Mouse (Mus musculus): ENCODE data around the gene Uox.

Uox gene

DNA sequence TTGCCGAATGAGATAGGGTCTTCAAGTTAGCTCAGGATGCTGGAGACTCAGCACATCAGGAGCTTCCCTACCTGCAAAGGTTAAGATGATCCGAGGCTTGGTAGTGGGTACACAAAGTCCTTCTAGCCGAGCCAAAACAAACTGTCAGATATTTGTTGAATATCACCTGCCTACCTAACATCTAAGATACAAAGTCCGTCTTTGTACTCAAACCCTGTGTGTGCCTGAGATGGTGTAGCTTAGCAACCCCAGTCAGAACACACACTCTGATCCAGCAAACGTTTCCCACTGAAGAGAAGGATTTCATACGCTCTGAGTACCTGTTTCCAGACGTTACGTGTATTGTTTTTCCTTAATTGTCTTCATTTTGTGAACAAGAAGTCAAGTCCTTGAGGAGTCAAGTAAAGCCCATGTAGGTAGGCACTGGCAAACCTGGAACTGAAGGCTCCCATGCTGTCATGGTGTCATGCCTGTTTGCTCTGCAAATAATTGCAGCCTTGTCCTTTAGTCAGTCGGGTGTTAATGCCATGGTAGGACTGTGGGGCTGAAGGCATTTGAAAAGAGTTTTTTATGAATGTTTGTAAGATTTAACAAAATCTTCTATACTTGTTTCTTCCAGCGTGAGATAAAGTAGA, at the start of gene Uox:
Uox (plus strand) TSS at position 279 of the 635 bp plus-strand sequence.
- WGBS: 72% methylated on average over 10 of the region's 10 CpGs

DNA sequence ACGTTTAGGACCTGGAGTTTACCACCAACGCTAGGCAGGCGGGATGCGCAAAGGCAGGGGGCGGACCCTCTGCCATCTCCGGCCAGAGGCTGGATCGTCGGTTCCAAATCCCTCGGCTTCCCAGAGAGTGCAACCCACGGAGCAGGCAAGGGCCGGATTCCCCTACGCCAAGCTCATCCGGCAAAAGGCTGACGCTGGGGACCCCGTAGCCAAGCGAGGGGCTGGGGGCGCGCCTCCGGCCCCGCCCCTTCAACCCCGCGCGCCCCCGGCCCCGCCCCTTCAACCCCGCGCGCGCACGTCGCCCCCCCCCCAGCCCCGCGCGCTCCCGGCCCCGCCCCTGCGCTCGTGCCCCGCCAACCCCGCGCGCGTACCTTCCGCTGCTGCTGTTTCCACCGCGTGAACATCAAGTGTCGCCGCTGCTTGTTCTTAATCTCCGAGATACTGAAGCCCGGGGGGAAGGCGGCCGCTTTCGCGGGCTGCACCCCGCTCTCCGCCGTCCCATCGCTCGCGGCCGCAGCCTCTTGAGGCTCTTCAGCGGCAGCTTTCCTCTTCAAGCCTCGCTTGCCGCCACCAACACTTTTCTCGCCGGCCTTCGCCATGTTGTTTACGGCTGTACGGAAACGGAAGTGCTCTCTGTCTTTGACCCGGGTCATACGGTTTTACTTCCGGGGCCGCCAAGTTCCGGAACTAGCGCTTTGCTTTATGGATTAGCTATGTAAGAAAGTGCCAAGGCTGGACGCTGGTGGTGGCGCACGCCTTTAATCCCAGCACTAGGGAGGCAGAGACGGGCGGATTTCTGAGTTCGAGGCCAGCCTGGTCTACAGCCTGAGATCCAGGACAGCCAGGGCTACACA, 49.2 kb upstream of the Uox start, which contains the start of gene Rpf1:
Rpf1 (minus strand) TSS at position 632 of the 854 bp plus-strand sequence.
- WGBS: under 1% methylated on average over 72 of the region's 82 CpGs

DNA sequence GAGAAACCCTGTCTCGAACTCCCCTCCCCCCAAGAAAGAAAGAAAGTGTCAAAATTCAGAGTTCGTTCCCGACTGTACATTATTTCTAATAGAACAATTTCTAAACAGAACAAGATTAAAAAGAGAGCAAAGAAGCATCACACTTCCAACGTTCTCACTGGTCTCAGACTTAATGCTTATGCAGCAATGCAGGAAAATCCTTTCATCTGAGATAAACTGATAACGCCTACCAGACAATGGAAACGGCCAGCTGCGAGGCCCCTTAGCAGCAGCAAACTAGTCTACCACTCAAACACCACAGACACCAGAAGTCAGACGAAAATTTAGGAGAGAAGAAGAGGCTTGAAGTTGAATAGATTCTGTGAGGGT, 48.6 kb upstream of the Uox start:
- 7% methylated on average over 8 of the region's 8 CpGs for WGBS

DNA sequence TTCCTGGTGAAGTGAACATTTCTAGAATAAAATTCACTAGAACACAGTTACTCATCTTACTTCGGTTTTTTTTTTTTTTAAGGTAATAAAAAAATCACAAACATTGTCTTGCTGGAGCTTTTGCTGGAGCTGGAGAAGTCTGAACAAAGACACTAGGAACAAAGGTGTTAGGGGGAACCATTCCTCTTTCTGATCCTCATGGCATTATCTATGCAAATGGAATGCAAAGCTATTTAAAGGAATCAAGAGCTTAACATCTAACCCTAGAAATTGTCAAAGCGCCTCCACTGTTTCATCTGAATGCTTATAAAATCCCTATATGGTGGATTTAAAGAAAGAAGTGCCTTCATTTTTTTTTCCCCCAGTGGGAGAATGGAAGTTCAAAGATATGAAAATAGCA, 41.9 kb upstream of the Uox start:
- 64% methylated on average over 2 of the region's 2 CpGs for WGBS

DNA sequence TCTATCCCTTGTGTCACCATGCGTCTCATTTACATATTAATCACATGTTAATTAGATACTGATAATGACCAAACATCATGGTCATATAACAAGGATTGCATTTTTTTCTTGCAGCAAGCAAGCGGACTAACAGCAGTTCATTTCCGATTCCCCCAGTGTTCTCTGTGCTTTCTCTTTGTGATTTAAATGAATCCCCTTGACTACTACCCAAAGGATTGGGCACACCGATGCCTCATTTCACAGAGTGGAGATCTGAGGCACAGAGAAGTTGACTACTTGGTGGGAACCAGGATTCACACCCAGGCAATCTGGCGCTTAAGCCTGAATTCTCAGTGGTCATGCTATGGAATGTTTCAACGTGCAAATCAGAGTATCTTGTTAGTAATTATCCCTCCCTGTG, 35.2 kb upstream of the Uox start:
- 66% methylated on average over 6 of the region's 6 CpGs for WGBS

DNA sequence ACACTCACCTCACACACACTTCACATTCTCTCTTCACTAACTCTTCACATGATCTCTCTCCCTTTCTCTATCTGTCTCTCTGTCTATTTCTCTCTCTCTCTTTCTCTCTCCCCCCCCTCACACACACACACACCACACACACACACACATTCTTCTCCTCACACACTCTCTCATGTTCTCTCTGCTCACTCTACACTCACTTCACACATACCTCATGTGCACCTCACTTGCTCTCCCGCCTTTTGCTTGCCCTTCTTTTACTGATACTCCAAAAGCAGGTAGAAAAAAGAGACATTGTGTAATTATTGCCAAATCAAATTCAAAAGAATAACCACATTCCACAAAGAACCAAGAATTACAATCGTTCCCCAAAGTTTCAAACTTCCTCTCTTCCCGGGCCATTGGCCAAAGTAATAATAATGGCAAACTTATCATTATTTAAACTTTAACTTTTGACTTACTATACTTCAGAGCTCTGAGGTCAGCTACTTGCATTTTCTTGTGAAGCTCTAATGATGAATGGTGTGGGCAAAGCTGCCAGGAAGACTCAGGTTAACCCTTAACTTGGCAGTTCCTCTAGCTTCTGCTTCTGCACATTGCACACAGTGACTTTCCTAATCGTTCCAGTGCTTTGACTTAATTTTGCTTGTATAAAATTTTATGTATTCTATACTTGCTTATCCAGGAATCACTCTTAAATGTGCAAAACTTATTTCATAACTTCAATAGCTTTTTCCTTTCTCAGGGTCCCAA, 29.5 kb upstream of the Uox start:
- WGBS: 81% methylated on average over 4 of the region's 4 CpGs

DNA sequence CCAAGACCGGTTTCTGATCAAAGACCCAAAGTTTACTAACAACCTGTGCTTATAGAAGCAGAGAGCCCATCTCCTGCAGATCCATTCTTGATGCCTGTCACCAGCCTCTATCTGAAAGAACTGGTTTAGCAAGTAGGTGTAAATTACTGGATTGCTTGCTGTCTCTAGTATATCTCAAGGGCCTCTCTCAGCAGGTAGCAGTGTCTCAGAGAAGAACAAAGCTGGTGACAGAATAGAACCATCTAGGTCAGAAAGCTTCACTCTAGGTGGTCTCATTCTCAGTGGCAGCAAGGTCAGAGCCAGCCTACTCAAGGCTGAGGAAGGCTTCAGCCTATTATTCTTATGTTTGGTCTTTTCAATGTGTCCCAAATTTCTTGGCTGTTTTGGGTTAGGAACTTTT, 26.6 kb upstream of the Uox start:
- WGBS: 44% methylated on average over 1 of the region's 1 CpGs

DNA sequence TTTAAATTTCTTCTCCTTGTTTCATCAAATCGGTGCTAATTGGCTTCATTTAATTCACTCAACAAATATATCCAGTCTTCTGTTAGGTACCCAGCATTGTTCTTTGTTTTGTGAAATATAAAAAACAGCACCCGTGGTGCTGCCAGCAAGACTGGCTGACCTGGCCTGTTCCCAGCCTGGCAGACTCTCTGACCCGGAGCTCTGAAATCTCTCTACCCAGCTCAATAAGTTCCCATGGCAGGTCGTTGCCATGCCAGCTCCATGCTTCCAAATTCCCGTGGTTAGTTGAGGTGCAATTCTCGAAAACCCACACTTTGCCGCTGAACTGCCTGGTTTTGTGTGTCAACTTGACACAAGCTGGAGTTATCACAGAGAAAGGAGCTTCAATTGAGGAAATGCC, 15.4 kb upstream of the Uox start:
- 53% methylated on average over 7 of the region's 7 CpGs for WGBS

DNA sequence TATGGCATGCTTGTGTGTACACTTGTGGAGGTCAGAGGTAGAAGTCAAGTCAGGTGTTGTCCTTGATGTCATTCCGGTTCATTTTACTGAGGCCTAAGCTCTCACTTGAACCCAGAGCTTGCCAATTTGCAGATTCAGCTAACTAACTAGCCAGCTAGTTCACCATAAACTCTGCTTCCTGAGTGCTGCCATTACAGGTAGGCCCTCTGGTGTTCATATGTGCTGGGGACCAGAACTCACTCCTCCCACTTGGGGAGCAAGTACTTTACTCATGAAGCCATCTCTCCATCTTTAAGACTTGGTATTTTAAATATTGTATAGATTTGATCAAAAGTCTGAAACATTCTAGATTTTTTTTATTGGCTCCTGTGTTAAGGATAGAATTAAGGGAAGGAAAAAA, 13.7 kb upstream of the Uox start:
- 78% methylated on average over 1 of the region's 1 CpGs for WGBS

DNA sequence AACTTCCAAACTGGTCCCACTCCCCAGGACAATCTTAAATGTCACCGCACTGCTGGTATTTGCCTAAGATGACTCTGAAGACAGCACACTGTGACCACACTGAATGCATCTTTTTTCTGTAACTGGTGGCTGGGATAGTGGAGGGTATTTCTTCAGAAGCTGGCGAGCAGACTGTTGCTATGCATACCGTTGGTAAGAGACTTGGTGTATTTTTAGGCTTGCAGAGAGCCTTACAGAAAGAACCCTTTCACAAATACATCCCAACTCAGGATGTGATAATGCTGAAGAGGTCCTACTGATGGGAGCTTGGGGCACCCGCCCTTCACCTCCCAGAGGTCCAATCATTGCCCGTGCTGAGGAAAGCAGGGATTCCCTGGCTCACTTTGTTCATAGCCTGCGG, 12.7 kb upstream of the Uox start:
- WGBS: 45% methylated on average over 6 of the region's 6 CpGs

DNA sequence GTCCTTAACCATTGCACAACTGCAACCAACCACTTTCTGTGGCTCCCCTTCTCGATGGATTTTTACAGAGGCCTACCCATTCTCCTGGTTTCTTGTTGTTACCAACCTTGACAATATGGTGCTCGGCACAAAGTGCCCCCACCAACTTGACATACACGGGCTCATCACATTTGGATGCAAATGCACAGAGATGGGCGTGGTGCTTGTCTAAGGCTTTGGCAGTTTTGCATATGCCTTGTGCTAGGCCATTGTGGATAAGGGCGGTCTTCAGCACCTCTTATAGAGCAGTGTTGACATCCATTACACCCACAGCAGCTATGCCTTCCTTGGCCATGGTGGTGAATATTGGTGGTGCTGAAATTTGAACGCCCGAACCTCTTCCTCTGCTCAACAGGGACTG, 7.3 kb upstream of the Uox start:
- WGBS: 94% methylated on average over 7 of the region's 7 CpGs

DNA sequence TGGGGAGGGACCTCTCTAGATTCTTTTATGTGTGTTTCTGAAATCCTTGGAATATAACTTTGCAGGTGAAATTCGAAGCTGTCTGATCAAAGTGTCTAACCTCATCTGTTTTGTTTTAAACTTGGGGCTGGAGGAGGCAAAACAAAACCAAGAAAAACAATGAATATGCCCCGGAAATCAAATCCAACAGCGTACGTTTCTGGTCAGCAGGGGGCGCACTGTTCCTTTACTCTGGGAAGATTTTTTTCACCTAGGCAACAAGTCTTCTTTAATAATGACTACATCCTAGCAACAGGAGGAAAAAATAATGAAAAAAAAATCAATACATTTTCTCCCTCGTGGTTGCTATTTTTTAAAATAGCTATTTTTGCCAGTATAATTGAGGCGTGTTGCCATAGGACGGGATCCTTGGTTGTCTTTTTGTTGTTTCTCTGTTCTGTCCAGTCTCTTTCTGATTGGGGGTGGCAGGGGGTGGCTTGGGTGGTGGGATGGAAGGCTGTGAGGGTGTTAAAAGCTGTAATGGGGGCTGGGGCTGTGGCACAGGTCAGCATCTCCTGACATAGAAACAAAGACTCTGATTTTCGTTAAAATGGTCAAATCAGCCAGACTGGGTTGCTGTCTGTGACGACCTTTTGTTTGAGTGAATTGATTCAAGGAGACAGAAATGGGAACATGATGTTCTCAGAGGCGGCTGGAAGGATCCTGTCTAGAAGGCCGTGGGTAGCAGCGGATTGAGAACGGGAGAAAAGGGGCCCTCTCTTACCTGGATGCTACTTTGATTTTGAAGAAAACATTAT, 5.8 kb upstream of the Uox start:
- 13% methylated on average over 14 of the region's 14 CpGs for WGBS

DNA sequence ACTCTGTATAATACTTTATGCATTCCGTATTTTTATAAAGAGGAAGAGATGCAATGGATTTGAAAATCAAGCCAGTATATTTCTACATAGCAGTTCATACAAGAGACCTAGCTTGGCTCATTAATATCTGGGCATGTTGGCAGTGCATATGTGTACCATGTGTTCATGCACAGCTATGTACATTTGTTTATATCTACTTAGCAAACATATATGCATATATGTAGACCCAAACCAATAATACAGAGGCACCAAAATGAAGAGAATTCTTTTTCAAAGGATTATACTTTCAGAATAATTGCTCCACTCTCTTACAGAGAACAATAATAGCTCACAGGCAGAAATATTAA, 5.2 kb upstream of the Uox start:
- WGBS: 62% methylated on average over 1 of the region's 1 CpGs

DNA sequence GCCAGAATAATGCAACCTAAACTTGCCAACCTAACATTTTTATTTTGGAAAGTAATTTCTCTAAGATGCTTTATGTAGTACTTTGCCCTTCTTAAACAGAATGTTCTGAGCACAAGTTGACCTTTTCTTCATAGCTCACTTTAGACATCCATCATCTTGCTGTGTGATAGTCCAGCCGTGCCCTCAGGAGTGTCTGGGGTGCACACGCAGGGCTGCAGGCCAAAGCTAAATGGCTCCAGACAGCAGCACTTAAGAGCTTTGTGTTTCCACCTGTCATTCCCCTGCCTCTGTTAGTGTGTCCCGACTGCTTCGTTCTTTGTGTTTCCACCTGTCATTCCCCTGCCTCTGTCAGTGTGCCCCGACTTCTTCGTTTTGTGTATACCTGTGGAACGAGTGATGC, 2.9 kb upstream of the Uox start:
- 75% methylated on average over 7 of the region's 7 CpGs for WGBS

DNA sequence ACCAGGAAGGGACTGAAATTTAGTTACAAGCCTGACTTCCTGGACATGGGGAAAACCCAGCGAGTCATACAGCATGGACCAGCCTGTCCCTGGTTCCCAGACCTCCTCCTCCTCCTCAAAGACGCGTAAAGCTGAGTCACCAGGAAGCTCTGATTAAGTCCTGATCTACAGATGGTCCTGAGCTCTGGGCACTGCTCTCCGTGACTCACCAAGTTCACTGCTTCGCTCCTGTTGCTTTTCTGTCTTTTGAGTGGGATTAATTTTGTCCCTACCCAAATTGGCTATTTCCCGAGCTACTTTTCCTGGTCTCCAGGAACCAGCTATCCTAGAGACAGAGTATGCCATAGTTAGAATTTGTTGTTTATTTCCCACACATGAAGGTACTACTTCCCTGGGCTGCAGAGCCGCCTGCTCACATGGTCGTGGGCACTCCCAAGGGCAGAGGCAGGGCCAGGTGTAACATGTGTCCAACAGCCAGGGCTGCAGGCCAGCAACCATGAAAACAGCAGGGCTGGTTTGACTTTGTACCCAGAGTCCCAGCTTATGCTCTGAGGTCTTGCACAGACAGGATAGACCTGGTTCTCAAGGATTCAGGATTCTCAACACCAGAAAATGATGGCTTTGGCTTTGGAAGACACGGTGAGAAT, 2.2 kb upstream of the Uox start:
- 48% methylated on average over 9 of the region's 9 CpGs for WGBS

DNA sequence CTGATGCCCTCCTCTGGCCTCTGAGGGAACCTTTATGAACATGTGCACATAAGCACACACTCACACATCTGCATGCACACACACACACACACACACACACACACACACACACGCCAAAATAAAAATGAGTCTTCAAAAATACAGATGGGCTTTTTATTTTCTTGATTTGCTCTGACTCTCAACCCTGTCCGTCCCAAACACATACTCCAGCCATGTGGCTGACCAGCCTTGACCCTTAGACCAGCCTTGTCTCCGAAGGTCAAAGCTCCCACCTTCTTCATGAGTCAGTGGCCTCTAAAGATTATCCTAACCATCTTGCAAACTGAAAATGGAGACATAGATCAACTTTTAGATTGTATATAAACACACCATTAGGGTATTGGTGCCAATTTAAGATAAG, 632 bp upstream of the Uox start:
- WGBS: 96% methylated on average over 3 of the region's 3 CpGs

DNA sequence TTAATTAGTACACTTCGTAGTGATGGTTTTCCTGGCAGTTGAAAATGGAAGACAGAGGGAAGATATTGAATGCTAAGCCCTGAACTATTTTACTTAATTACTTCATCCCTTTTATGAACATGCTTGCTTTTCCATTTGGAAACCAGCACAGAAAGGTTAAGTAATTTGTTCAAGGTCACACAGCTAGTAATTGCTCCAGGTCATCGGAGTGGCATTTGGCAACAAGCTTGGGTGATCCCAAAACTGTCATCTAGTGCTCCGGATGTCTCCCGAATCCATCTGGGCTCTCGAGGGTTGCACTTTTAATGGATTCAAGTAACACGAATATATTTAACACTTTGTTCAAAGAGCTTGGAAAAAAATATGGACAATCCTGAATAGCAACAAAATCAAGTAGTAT, 713 bp downstream of the Uox start:
- 72% methylated on average over 6 of the region's 6 CpGs for WGBS

DNA sequence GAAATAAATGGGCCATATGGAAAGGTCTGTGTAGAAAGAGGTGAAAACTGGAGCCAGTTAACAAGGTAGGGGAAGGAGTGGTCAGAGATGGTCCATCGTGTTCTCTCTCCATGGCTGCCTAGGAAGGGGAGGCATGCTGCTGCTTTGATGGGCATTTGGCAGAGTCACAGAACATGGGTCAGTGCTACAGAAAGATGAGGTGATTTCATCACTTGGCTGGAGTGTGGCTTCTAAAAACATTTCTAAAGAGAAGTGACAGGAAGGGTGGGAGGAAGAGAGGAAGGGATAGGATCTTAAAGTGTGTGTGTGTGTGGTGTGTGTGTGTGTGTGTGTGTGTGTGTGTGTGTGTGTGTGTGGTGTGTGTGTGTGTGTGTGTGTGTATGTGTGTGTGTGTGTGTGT, 1.1 kb downstream of the Uox start:
- WGBS: 50% methylated on average over 1 of the region's 1 CpGs

DNA sequence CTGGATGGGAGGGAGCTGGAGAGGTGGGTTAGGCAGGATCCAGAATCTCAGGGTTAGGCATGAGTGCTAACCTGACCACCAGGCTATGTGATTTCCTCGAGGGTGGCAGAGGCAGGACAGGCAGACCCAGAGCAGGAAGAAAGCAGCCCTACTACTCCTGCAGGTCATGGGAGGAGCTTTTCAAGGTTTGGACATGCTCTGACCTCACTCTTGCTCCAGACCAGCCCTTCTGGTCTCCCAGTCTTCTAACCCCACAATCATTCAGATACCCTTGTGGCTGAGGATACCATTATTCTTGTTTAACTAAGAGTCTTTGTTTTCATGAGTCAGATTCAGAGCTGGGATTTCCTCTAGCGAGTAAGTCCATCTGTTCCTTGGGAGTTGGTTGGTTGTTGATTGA, 7.4 kb downstream of the Uox start:
- 58% methylated on average over 2 of the region's 2 CpGs for WGBS

DNA sequence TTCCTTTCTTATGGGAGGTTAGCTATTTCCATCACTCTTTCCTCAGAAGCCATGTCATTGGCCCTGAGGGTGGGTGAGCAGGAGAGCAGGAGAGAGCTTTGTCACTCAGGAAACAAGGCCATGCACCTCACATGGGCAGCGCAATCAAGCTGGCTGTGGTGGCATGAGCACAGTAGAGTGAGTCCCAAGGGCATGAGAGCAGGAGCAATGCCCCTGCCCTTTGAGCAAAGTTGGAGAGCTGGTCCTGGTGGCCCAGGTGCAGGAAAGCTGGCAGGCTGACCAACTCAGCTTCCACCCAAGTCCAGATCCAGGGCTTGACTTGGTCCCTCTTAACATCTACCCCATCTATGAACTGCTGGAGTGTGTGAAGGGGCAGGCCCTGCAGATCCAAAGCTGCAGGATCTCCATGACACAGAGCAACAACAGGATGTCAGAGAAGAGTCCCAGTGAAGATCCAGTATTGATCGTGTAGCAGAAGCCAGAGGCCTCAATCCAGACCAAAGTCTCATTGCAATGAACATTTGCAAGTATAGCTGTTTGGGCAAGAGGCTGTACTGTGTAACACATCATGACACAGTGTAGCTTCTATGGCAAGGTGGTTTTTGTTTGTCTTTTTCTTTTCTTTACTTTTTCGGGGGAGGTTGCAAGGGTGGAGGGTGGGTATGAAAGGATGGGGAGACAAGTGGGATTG, 10.0 kb downstream of the Uox start:
- WGBS: 95% methylated on average over 3 of the region's 3 CpGs

DNA sequence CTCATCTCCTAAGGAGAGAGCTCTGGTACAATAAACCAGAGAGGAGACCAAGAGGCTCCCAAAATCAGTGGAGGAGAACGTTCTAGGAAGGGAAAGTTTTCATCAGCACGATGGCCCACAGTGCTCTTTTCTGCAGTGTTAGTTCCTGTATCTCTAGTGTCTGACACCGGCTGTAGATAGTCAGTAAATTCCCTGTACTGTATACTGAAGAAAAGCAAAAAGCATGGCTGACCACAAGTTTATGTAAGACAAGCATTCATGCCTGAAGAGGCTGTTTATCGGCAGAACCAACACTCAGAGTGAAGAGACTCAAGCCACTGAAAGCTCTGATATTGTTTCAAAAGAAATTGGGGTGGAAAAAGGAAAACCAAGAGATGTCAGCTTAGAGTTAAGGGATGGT, 13.3 kb downstream of the Uox start:
- WGBS: 61% methylated on average over 4 of the region's 4 CpGs
